Mouse (Mus musculus) forebrain, embryonic 14.5 days (tissue): ENCODE measurements around the gene Asic3. TPM values are rescaled to one million over a fixed set of nuclear protein-coding genes. Genes with fewer than 3 reads are reported as not detected.

Experiments used
- ATAC-seq: fragments of 200-750 bp; cut with Nextera tagmentation; 2 replicates; pipeline ENCODE4 v1.8.0; 2017; ENCODE audit warnings: mild to moderate bottlenecking, moderate library complexity
- DNase-seq: peaks from one replicate; pipeline ENCODE4 v3.0.0-alpha.2; 2015; ENCODE audit warnings: low spot score
- H3K27ac ChIP-seq: fragments of 300-500 bp; sonication (generic); 2 replicates; pipeline ENCODE4 v1.5.1; 2014; ENCODE audit warnings: low read depth, mild to moderate bottlenecking, control low read depth, low read length, moderate library complexity
- H3K27me3 ChIP-seq: fragments of 300-500 bp; sonication (generic); replicated peaks from 2 replicates; pipeline ENCODE4 v1.6.1; 2014; ENCODE audit warnings: low read length, control low read depth, mixed read lengths; ENCODE audit not compliant: control insufficient read depth, insufficient read depth
- H3K36me3 ChIP-seq: fragments of 300-500 bp; sonication (generic); 2 replicates; pipeline ENCODE4 v1.6.1; 2014; ENCODE audit warnings: low read length, control low read depth; ENCODE audit not compliant: control insufficient read depth, insufficient read depth
- H3K4me1 ChIP-seq: fragments of 300-500 bp; sonication (generic); 2 replicates; pipeline ENCODE4 v1.6.1; 2014; ENCODE audit warnings: antibody characterized with exemption, low read length, control low read depth; ENCODE audit not compliant: control insufficient read depth, insufficient read depth
- H3K4me2 ChIP-seq: fragments of 300-500 bp; sonication (generic); 2 replicates; pipeline ENCODE4 v1.6.1; 2014; ENCODE audit warnings: mild to moderate bottlenecking, control low read depth, low read length
- H3K4me3 ChIP-seq: fragments of 300-500 bp; sonication (generic); 2 replicates; pipeline ENCODE4 v1.5.1; 2014; ENCODE audit warnings: low read depth, low read length, control low read depth
- H3K9ac ChIP-seq: fragments of 300-500 bp; sonication (generic); 2 replicates; pipeline ENCODE4 v1.6.1; 2014; ENCODE audit warnings: mild to moderate bottlenecking, low read length, control low read depth, moderate library complexity
- H3K9me3 ChIP-seq: fragments of 300-500 bp; sonication (generic); replicated peaks from 2 replicates; pipeline ENCODE4 v1.6.1; 2016; ENCODE audit warnings: low read length, control low read depth, mixed read lengths; ENCODE audit not compliant: control insufficient read depth
- WGBS: fragments of 180-500 bp; shearing (Covaris S2); extraction: QIAGEN DNeasy Blood & Tissue Kit; methylation state at CpG from one replicate; pipeline ENCODE4 v1.1.7; 2014; 5-methylcytosine and 5-hydroxymethylcytosine counted together
- polyA plus RNA-seq: library from polyadenylated mRNA; unstranded; fragments of >200 nt; fragmentation: Nextera tagmentation; extraction: Ambion mirVana; gene quantifications from 2 replicates; pipeline ENCODE4 v1.2.1, GENCODE M21; 2014

Asic3 gene
- polyA plus RNA-seq, 1 experiment from 2014 or later: not detected

GRCm38 (mm10) chr5:24447624-24448298 is 34.6 kb downstream of the Asic3 start, which contains the start of gene Tmub1:
Tmub1 (minus strand) TSS chr5:24447854.
- Histone ChIP-seq H3K4me1 (peaks cover 22% of the 10 kb centered on the region), H3K4me2 (peak within 1 kb of the TSS; percentile 89), H3K27me3 (no peaks in the 10 kb centered on the region), H3K9ac (peak within 1 kb of the TSS; percentile 73), H3K9me3 (no peaks in the 10 kb centered on the region), H3K27ac (peak within 1 kb of the TSS; percentile 52; the same call in 1 of the 2 replicates), H3K36me3 (peaks cover 8% of the 10 kb centered on the region; the same call in 1 of the 2 replicates), H3K4me3 (peak within 1 kb of the TSS; percentile 65)
- ATAC-seq (peak; percentile 45), DNase-seq (peak; percentile 72)
- WGBS: 2% methylated on average over 34 of the region's 34 CpGs

GRCm38 (mm10) chr5:24451264-24452029 is 38.3 kb downstream of the Asic3 start:
- Histone ChIP-seq H3K4me3 (peak overlapping the region; percentile 88), H3K27me3 (no peaks in the 10 kb centered on the region), H3K36me3 (peaks cover 4% of the 10 kb centered on the region; the same call in 1 of the 2 replicates), H3K9ac (peak overlapping the region; percentile 94), H3K9me3 (no peaks in the 10 kb centered on the region), H3K4me2 (peak overlapping the region; percentile 99), H3K27ac (peak overlapping the region; percentile 95), H3K4me1 (peaks cover 44% of the 10 kb centered on the region)
- ATAC-seq (peak; percentile 76), DNase-seq (peak; percentile 94)
- 3% methylated on average over 39 of the region's 66 CpGs for WGBS

GRCm38 (mm10) chr5:24452030-24452690 is 39.0 kb downstream of the Asic3 start, which contains the start of gene Agap3:
Agap3 (plus strand) TSS chr5:24452177.
- H3K9me3 ChIP-seq: no peaks in the 10 kb centered on the region
- no peaks in the 10 kb centered on the region for H3K27me3 ChIP-seq
- WGBS: under 1% methylated on average over 57 of the region's 85 CpGs
- peaks cover 4% of the 10 kb centered on the region; the same call in 1 of the 2 replicates for H3K36me3 ChIP-seq
- H3K27ac ChIP-seq: peak within 1 kb of the TSS; percentile 95
- DNase-seq (peak; percentile 56), ATAC-seq (peak; percentile 3)
- H3K4me2 ChIP-seq: peak within 1 kb of the TSS; percentile 99
- H3K9ac ChIP-seq: peak within 1 kb of the TSS; percentile 94
- H3K4me1 ChIP-seq: peaks cover 45% of the 10 kb centered on the region
- peak within 1 kb of the TSS; percentile 88 for H3K4me3 ChIP-seq

GRCm38 (mm10) chr5:24452691-24453233 is 39.6 kb downstream of the Asic3 start:
- peak overlapping the region; percentile 95 for H3K27ac ChIP-seq
- peaks cover 41% of the 10 kb centered on the region for H3K4me1 ChIP-seq
- H3K9me3 ChIP-seq: no peaks in the 10 kb centered on the region
- H3K4me3 ChIP-seq: peak overlapping the region; percentile 88
- peak overlapping the region; percentile 94 for H3K9ac ChIP-seq
- H3K4me2 ChIP-seq: peak overlapping the region; percentile 99
- peaks cover 4% of the 10 kb centered on the region for H3K36me3 ChIP-seq
- under 1% methylated on average over 29 of the region's 29 CpGs for WGBS
- DNase-seq: no peak
- no peaks in the 10 kb centered on the region for H3K27me3 ChIP-seq
- peak; percentile 19 for ATAC-seq

DNA sequence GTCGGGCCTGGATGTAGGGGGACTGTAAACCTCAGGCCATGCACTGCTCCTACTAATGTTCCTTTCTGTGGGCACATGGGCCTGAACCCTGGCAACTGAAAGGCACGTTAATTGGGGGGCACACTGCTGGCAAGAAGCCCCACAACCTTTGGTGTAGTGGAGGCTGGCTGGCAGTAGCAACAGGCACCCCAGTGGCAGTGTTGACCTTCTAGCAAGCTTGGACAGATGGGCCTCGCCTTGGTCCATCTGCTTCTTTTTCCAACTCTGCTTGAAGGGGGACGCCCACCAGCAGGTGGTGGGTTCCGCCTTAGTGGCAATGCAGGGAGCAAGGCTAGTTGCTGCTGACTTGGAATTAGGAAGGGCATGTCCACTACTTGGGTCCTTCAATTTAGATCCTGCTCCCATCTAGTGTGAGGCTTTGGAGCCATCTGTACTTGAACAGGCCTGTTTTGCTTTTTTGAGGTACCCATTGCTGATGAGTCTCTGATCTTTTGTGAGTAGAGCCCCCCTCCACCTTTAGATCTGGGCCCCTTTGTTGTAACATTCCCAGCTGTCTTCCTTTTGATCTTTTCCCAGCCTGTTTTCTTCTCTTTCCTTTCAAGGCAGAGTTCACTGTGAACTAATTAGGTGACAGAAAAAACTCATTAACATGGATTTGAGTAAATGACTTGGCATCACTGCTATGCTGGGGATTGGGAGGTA is 40.2 kb downstream of the Asic3 start:
- ATAC-seq: peak; percentile 21; the same call in 1 of the 2 replicates
- H3K9me3 ChIP-seq: no peaks in the 10 kb centered on the region

DNA sequence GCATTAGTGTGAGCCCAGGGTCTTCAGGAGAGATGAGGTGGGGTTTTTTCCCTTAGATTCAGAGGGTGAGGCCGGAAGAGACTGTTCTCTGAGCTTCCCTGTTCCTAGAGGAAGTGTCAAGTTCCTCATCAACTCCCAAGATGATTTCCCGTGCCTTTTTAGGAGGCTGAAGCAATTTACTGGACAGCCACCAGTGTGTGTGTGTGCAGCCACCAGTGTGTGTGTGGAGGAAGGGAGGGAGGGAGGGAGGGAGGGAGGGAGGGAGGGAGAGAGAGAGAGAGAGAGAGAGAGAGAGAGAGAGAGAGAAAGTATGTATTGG is 40.8 kb downstream of the Asic3 start:
- WGBS: 6% methylated on average over 2 of the region's 2 CpGs
- peak overlapping the region; percentile 95; the same call in 1 of the 2 replicates for H3K27ac ChIP-seq
- DNase-seq: no peak

More for the DNA sequence above, 40.2 kb downstream of the Asic3 start:
- DNase-seq: peak; percentile 83
- peaks cover 4% of the 10 kb centered on the region for H3K36me3 ChIP-seq
- no peaks in the 10 kb centered on the region for H3K27me3 ChIP-seq
- H3K4me2 ChIP-seq: peak overlapping the region; percentile 99
- H3K4me1 ChIP-seq: peaks cover 37% of the 10 kb centered on the region
- peak overlapping the region; percentile 94 for H3K9ac ChIP-seq
- WGBS: 1% methylated on average over 5 of the region's 5 CpGs
- peak overlapping the region; percentile 88 for H3K4me3 ChIP-seq
- H3K27ac ChIP-seq: peak overlapping the region; percentile 95

GRCm38 (mm10) chr5:24455076-24455475 is 41.9 kb downstream of the Asic3 start:
- Histone ChIP-seq H3K4me3 (no peak overlapping the region), H3K4me1 (peaks cover 37% of the 10 kb centered on the region), H3K4me2 (peak overlapping the region; percentile 99; the same call in 1 of the 2 replicates), H3K27ac (peak overlapping the region; percentile 18; the same call in 1 of the 2 replicates), H3K27me3 (no peaks in the 10 kb centered on the region), H3K9ac (peak overlapping the region; percentile 52), H3K9me3 (no peaks in the 10 kb centered on the region), H3K36me3 (peaks cover 4% of the 10 kb centered on the region)
- DNase-seq (no peak), ATAC-seq (no peak)
- 68% methylated on average over 3 of the region's 3 CpGs for WGBS

More for the DNA sequence above, 40.8 kb downstream of the Asic3 start:
- H3K9me3 ChIP-seq: no peaks in the 10 kb centered on the region
- H3K4me1 ChIP-seq: peaks cover 37% of the 10 kb centered on the region
- no peak for ATAC-seq
- peaks cover 4% of the 10 kb centered on the region for H3K36me3 ChIP-seq
- peak overlapping the region; percentile 99 for H3K4me2 ChIP-seq
- peak overlapping the region; percentile 94 for H3K9ac ChIP-seq
- peak overlapping the region; percentile 88 for H3K4me3 ChIP-seq
- H3K27me3 ChIP-seq: no peaks in the 10 kb centered on the region

GRCm38 (mm10) chr5:24455613-24456012 is 42.4 kb downstream of the Asic3 start:
- H3K4me2 ChIP-seq: peak overlapping the region; percentile 99
- H3K36me3 ChIP-seq: peaks cover 4% of the 10 kb centered on the region
- 52% methylated on average over 7 of the region's 7 CpGs for WGBS
- no peaks in the 10 kb centered on the region for H3K27me3 ChIP-seq
- H3K27ac ChIP-seq: 0 out of 2 replicates have a peak overlapping the region, but pooled peaks have one; percentile 18
- no peak overlapping the region for H3K4me3 ChIP-seq
- peak overlapping the region; percentile 52 for H3K9ac ChIP-seq
- peaks cover 37% of the 10 kb centered on the region for H3K4me1 ChIP-seq
- no peaks in the 10 kb centered on the region for H3K9me3 ChIP-seq
- no peak for DNase-seq
- ATAC-seq: no peak
